Mouse (Mus musculus): ENCODE measurements at regions not wholly inside any gene's neighbourhood (a gene's known extent, or its start where the extent isn't known, plus 50 kb on each side); places are given as distances from the start of the nearest gene placed in this dataset.

GRCm38 (mm10) chr10:99902280-99903231, 112.9 kb upstream of the Kitl start:
- no peak for DNase-seq (ENCODE audit: low spot score)

- no peak for DNase-seq (ENCODE audit: low spot score)
Measured at GRCm38 (mm10) chr10:99900955-99901835, 114.2 kb upstream of the Kitl start.

DNA sequence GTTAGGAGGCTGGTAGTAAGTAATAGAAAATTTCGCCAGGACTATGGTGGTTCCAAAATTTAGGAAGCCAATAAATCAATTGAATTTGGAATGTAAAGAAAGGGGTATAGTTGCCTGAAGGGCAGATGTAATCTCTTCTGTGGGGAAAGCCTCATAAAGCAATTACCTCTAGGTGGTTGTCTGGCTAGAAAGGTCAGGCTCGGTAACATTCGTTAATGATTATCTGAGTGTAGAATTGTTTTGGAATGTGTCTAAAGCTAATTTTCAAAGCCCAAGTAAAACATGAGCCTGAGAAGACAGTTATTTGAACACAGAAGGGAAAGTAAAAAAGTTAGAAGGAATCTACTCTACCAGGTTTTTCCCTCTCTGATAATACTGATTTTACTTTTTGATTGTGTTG, 121.4 kb upstream of the Kitl start:
- peak; percentile 53 for DNase-seq (ENCODE audit: low spot score)

DNA sequence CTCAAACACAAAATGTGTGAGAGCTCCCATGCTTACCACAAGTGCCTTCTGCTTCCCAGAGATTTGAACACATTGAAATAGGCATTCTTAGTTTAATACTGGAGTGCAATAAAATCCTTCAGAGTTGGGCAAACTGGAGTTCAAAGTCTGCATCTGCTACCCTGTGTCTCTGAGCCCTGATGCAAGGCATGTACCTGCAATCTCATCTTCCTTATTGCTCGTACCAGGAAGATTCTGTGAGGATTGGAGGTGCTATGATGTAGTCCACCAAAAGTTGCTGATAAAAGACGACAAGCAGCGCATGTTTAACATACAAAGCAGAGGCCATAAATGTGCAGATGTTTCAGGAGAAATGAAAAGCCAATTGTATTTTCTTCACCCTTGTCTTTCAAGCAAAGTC, 123.5 kb upstream of the Kitl start:
- no peak for DNase-seq (ENCODE audit: low spot score)

GRCm38 (mm10) chr10:99881901-99882300, 122.4 kb upstream of the Csl start:
- no peak for DNase-seq (ENCODE audit: low spot score)

GRCm38 (mm10) chr10:99879362-99879761, 119.9 kb upstream of the Csl start:
- DNase-seq (ENCODE audit: low spot score) = no peak

- DNase-seq (ENCODE audit: low spot score) = no peak
Measured at GRCm38 (mm10) chr10:99864711-99865110, 105.3 kb upstream of the Csl start.

DNA sequence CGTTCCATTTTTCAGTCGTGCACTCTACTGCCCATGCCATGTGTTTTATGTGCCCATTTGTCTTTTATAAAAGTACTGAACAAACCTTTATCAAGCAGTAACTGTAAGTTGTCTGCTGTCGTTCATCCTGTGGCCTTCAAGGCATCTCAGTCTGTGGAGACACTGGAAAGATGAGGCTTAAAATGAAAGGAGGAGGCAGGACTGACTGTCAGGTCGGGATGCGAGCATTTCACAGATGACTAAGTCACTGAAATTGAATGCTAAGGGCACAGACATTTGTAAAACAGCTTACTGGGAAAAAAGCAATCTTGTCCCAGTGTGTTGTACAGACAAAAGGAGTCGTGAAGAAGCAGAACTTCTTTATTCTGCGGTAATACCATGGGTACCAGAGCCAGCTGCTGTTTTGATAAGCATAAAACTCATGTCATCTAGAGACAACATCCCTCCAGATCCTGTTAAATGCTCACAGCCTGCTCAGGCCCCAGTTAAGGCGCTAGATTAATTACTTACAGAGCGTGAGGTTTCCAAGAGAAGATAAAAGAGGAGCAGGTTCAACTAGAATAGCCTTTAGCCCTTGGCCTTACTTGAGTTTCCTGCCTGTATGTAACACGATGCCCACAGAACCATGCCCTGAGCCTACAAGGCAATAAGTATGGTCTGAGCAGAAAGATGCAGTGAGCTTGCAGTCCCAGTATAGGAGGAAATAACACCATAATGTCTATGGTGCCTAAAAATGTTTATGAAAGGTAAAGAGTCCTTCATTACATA, 101.0 kb upstream of the Csl start:
- peak; percentile 51 for DNase-seq (ENCODE audit: low spot score)

DNA sequence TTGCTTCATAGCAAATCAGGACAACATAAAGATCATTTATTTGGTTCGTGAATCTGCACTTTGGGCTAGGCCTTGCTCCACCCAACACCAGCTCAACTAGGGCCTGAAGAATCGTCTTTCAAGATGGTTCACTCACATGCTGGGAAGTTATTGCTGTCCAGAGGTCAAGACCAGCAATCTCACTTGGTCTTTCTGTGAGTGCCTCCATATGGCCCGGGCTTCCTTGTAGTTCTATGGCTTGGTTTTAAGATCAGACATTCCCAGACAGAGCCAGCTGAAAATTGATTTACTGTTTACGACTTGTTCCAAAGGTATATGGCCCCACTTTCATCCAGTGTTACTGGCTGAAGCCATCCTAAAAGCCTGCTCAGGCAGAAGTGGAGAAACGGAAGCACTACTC, 84.7 kb upstream of the Csl start:
- no peak for DNase-seq (ENCODE audit: low spot score)

DNA sequence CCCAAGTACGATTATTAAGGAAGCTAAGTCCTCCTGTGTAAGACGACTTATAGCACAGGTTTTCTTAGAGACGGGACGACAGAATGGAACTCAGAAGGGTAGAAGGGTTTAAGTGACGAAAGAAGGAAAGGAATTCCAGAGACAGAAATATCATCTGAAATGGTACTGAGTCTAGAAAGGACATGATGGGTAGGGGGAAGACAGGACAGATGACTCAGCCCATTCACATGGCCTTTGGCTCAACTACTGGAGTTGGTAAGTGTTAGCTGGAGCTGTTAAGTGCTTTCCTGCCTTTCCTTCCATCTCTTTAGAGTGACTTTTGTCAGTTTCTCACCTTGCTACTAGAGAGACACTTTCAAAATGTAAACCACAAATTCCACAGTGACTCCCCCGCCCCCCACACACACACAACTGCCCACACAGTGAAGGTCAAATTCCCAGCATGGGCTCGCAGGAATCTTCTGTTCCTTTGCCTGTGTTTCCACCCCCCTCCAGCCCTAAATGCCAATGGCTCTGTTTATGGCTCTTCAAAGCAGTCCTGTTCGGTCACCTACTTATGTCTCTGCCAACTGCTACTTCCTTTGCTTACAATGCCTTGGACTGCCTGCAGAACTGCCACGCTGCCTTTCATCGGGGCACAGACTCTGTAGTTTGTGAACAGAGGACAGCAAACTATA, 81.8 kb upstream of the Csl start:
- DNase-seq (ENCODE audit: low spot score) = no peak

DNA sequence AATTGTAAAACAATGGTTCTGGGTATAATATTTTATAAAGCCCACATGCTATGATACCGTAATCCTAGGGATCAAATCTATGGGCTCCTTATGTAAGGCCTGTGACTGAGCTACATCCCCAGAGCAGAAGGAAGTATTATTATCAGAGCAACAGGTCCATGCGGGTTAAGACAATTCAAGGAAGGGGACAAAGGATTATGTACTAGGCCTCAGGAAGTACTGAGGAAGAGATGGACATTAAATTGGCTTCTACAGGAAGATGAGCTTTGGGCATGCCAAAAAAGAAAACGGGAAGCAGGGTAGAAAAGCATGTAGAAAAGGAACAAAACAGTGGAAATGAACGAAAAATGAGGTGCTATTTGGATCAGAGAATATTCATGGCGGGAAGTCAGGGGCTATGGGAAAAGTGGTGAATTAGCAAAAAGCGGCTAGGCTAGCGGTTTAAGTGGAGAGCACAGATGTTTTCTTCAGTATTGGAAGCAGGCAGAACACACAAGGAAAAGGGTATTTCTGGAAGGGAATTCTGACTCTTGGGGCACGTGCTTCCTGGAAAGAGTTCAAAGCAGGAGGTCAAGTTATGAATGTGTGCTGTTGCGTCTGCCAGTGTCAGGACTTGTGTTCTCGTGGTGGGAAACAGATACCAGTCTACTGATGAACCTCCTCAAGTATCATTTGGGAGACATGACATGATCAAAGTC, 80.9 kb upstream of the Csl start:
- DNase-seq (ENCODE audit: low spot score) = no peak

GRCm38 (mm10) chr10:99836835-99837412, 77.5 kb upstream of the Csl start:
- no peak for DNase-seq (ENCODE audit: low spot score)

DNA sequence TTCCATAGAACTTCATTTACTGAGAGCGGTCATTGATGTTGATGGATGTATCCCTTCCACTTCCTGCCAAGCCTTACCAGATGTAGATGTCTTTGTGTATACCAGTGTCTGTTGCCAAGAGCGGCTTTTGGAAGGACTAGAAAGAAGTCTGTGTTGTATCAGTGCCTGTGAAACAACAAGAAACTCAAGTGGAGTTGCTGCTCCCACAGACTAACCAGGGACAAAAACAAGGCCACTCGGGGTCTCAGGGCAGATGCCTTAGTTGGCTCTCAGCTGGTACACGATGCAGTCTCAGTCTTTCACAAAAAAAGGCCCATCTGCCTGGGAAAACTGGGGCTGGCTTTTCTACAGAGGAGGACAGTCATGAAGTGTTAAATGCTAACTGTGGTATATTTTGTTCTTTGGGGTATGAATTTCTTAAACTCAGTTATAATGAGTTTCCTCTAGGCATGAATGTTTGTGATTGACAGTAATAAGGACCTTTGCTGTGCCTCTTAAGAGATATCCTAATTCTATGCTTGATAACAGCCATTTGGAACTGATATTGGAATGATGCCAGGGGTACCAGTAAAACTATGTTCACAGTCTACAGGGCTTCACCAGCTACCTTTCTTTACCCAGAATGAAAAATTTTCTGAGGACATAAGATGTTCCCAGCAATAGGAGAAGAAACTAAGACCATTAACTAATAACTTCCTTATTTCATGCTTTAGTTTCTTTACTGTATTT, 75.6 kb upstream of the Csl start:
- no peak for DNase-seq (ENCODE audit: low spot score)

DNA sequence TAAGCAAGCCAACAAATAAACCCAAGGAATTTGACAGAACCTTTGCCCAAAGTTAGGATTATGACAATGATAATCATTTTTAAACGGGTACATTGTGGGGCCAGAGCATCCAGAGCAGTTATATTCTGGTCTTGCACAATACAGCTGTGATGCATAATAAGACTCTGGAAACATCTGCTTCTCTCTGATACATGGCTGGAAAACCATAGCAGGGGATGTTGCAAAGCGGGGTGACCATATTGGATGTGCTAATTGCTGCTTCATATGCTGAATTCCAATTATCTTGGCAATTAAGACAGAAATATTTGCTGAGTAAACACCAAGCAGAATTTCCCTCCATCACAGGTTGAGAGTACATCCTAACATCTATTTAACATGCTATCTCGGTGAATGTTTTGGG, 70.5 kb upstream of the Csl start:
- no peak for DNase-seq (ENCODE audit: low spot score)

- DNase-seq (ENCODE audit: low spot score) = no peak
Measured at GRCm38 (mm10) chr10:99827476-99827875, 68.0 kb upstream of the Csl start.

DNA sequence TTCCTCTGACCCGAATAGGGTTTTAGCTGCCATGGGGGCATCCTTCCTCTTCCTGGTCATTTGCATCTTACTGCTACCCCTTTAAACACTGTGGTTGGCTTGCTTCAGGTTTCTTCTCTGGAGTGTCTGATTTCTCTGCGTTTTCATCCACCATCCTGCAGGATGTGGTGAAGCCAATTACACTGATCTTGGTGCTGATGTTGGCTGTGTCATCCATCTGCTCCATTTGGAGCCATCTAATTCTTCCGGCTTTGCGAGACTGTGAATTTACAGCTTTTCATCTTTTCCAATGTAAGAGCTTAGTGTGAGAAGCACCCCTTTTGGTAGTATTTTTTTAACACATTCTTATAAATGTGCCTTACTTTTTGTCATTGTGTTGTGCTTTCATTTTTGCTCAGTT, 66.4 kb upstream of the Csl start:
- no peak for DNase-seq (ENCODE audit: low spot score)

DNA sequence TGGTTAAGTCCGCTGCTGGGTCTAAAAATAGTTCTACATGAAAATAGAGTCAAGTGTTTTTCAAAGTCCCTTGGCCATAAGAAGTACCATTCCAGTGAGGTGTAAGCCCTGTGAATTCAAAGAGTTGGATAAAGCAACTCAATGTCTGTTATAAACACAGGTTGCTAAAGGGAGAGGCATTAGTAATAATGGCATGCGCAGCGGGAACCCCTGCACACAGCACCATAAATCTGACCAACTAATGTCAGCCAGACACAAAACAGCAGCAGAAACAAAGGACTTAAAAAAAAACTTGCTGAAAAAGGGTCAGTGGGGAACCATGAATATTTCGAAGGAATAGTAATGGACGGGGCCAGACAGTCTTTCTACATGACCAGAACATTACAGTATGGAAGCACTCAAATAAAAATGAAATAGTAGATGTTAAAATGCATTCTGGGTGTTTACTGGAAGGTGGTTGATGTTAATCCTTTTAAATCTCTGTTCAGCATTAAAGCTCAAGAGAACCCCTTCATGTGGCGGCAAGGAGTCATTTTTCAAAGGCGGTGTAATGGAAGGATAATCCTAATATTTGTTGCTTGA, 52.7 kb upstream of the Csl start:
- no peak for DNase-seq (ENCODE audit: low spot score)

DNA sequence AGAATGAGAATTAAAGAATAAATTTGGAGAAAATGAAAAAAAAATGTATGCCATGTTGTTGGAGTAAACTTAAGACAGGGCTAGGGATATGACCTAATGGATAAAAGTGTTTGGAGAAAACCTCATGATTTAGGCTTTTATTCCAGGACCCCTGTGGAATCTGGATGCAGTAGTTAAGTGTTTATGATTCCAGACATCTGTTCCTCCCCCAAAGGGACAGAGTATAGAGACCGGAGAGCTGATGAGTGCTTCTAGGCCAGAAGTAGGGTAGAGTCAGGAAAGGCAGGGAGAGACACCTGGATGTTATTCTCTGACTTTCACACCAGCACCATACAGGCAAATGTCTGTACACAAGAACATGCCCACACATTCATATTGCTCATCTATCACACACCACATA, 52.0 kb upstream of the Csl start:
- DNase-seq (ENCODE audit: low spot score) = no peak

Data from embryo, embryonic 10 days (tissue).